Mouse (Mus musculus): ENCODE data around the gene Prpf40b.

GRCm38 (mm10) chr15:99339669-99340068 lies 44.8 kb downstream of the Prpf40b start:
- TF ChIP-seq EP300 (IDR thresholded peaks at IDR 0.05; ENCODE audit: low read depth) (no peak), CTCF (IDR thresholded peaks at IDR 0.05; ENCODE audit: low read depth) (no peak)
